Mouse (Mus musculus) C2C12 (cell line): ENCODE data around the gene Slc22a2.

Experiments
- CTCF ChIP-seq: IDR thresholded peaks from one replicate; pipeline ENCODE4 v1.5.1; 2011; ENCODE audit not compliant: control insufficient read depth, insufficient read depth, insufficient read length
- FOSL1 ChIP-seq: IDR thresholded peaks from one replicate; pipeline ENCODE4 v1.8.0; 2011; ENCODE audit warnings: mild to moderate bottlenecking, low read length; ENCODE audit not compliant: poor library complexity, insufficient read depth, severe bottlenecking
- MAX ChIP-seq: IDR thresholded peaks from one replicate; pipeline ENCODE4 v1.6.1; 2011; ENCODE audit warnings: mild to moderate bottlenecking, control low read depth
- MYOD1 ChIP-seq: IDR thresholded peaks from one replicate; pipeline ENCODE4 v1.6.1; 2011; ENCODE audit warnings: low read depth; ENCODE audit not compliant: control insufficient read depth, insufficient read length
- MYOG ChIP-seq: IDR thresholded peaks from one replicate; pipeline ENCODE4 v1.6.1; 2011; ENCODE audit not compliant: control insufficient read depth, insufficient read length; ENCODE audit errors: extremely low read depth
- USF1 ChIP-seq: IDR thresholded peaks from one replicate; pipeline ENCODE4 v1.6.1; 2011; ENCODE audit warnings: low read depth, mild to moderate bottlenecking, control low read depth, moderate library complexity

GRCm38 (mm10) chr17:12658784-12659183 lies 74.9 kb downstream of the Slc22a2 start:
- TF ChIP-seq CTCF, result no peak
- TF ChIP-seq MAX, result no peak
- no peak for TF ChIP-seq MYOD1
- TF ChIP-seq USF1, result no peak
- no peak for TF ChIP-seq MYOG
- no peak for TF ChIP-seq FOSL1
